ENCODE assay signal across 22 mouse cellular contexts in genomic region chr5:35730552-35730951, GRCm38 (mm10). TPM values are rescaled to one million over a fixed set of nuclear protein-coding genes. Genes with fewer than 3 reads are reported as not detected.
DNase-seq lines count a peak whose midpoint lies in the region; ATAC-seq and TF ChIP-seq lines count a peak whose summit lies in the region.
"Had no signal": no experiment of that assay in that cellular context is flagged by ENCODE, and none has a peak within 500 bp of the region (broad histone marks: within the 10 kb centered on the region; RNA-seq: fewer than 3 reads in every experiment).

No protein-coding gene starts in this region.

- H3K4me3 ChIP-seq in heart, postnatal 0 days (ENCODE audit: low read depth, low read length): no peak overlapping the region
- no peak overlapping the region for H3K4me3 ChIP-seq in heart, embryonic 12.5 days
- H3K4me3 ChIP-seq in liver, embryonic 12.5 days: no peak overlapping the region
- no peak overlapping the region for H3K4me3 ChIP-seq in liver, embryonic 11.5 days (ENCODE audit: low read depth, low read length)
- no peak overlapping the region for H3K4me3 ChIP-seq in stomach, embryonic 15.5 days (replicated peaks)
- H3K4me3 ChIP-seq in stomach, postnatal 0 days (ENCODE audit: low read depth, low read length): no peak overlapping the region
- H3K4me3 ChIP-seq: embryonic facial prominence, embryonic 12.5 days; limb, embryonic 12.5 days; midbrain, embryonic 13.5 days; neural tube, embryonic 15.5 days had no signal

- WGBS in heart, postnatal 0 days: 63% methylated on average over 1 of the region's 1 CpGs
- WGBS in heart, embryonic 12.5 days: 54% methylated on average over 1 of the region's 1 CpGs
- WGBS in liver, embryonic 12.5 days (ENCODE audit: insufficient replicate concordance): 43% methylated on average over 1 of the region's 1 CpGs
- 44% methylated on average over 1 of the region's 1 CpGs for WGBS in liver, embryonic 11.5 days
- WGBS in stomach, embryonic 15.5 days: 39% methylated on average over 1 of the region's 1 CpGs
- WGBS in stomach, postnatal 0 days: 33% methylated on average over 1 of the region's 1 CpGs

- DNase-seq in heart, adult 11 months: peak; percentile 92
- no peak for DNase-seq in heart, adult 18-20 months
- no peak for DNase-seq in heart, postnatal 0 days (ENCODE audit: low spot score)
- DNase-seq in liver, embryonic 11.5 days (ENCODE audit: low spot score): no peak
- DNase-seq in stomach, postnatal 0 days (ENCODE audit: low spot score): no peak
- DNase-seq: cerebellum, adult 9-11 months; thymus, adult 18-20 months; thymus, postnatal 4 days had no signal

- no peaks in the 10 kb centered on the region for H3K27me3 ChIP-seq in heart, postnatal 0 days (ENCODE audit: control insufficient read depth, insufficient read depth, low read length)
- no peaks in the 10 kb centered on the region; the same call in 1 of the 2 replicates for H3K27me3 ChIP-seq in heart, embryonic 12.5 days (replicated peaks)
- H3K27me3 ChIP-seq in liver, embryonic 12.5 days (replicated peaks): 0 out of 2 replicates have a peak, but pooled peaks cover 2% of the 10 kb centered on the region
- H3K27me3 ChIP-seq in liver, embryonic 11.5 days (replicated peaks; ENCODE audit: control insufficient read depth, insufficient read depth, low read length): no peaks in the 10 kb centered on the region
- H3K27me3 ChIP-seq in stomach, embryonic 15.5 days (replicated peaks): no peaks in the 10 kb centered on the region
- no peaks in the 10 kb centered on the region for H3K27me3 ChIP-seq in stomach, postnatal 0 days (ENCODE audit: control insufficient read depth, insufficient read depth, low read length)
- H3K27me3 ChIP-seq: embryonic facial prominence, embryonic 12.5 days; midbrain, embryonic 13.5 days; neural tube, embryonic 15.5 days had no signal

- no peak for ATAC-seq in heart, postnatal 0 days (ENCODE audit: insufficient read depth, low read depth)
- no peak for ATAC-seq in heart, embryonic 12.5 days (ENCODE audit: insufficient number of reproducible peaks, low FRiP score)
- ATAC-seq in liver, embryonic 12.5 days: no peak
- ATAC-seq in liver, embryonic 11.5 days (replicated peaks; ENCODE audit: low FRiP score): no peak
- ATAC-seq in stomach, embryonic 15.5 days (ENCODE audit: insufficient read depth, low FRiP score, low read depth): no peak
- no peak for ATAC-seq in stomach, postnatal 0 days (ENCODE audit: low FRiP score, low TSS enrichment)
- ATAC-seq: activated CD4-positive, CD25-positive, alpha-beta regulatory T cell, adult 4 months; forebrain, embryonic 14.5 days; hindbrain, postnatal 0 days; intestine, postnatal 0 days; midbrain, embryonic 13.5 days had no signal

- no peaks in the 10 kb centered on the region for H3K9me3 ChIP-seq in heart, postnatal 0 days (replicated peaks; ENCODE audit: control insufficient read depth, low read length)
- no peaks in the 10 kb centered on the region for H3K9me3 ChIP-seq in heart, embryonic 12.5 days (replicated peaks)
- no peaks in the 10 kb centered on the region for H3K9me3 ChIP-seq in liver, embryonic 12.5 days (replicated peaks)
- H3K9me3 ChIP-seq in liver, embryonic 11.5 days (ENCODE audit: control insufficient read depth, low read length): no peaks in the 10 kb centered on the region
- H3K9me3 ChIP-seq in stomach, embryonic 15.5 days: no peaks in the 10 kb centered on the region
- H3K9me3 ChIP-seq in stomach, postnatal 0 days (ENCODE audit: control insufficient read depth, low read length): no peaks in the 10 kb centered on the region
- H3K9me3 ChIP-seq: embryonic facial prominence, embryonic 12.5 days; G1E; limb, embryonic 12.5 days; midbrain, embryonic 13.5 days; neural tube, embryonic 15.5 days had no signal

- no peak for TF ChIP-seq EP300 in heart, postnatal 0 days (IDR thresholded peaks at IDR 0.05; ENCODE audit: low read depth)
- no peak for TF ChIP-seq EP300 in stomach, postnatal 0 days (optimal IDR thresholded peaks at IDR 0.05)

- H3K36me3 ChIP-seq in heart, postnatal 0 days (replicated peaks; ENCODE audit: control insufficient read depth, insufficient read depth, low read length): no peaks in the 10 kb centered on the region
- H3K36me3 ChIP-seq in heart, embryonic 12.5 days: no peaks in the 10 kb centered on the region
- H3K36me3 ChIP-seq in liver, embryonic 12.5 days: no peaks in the 10 kb centered on the region
- H3K36me3 ChIP-seq in liver, embryonic 11.5 days (ENCODE audit: control insufficient read depth, insufficient read depth, low read length): no peaks in the 10 kb centered on the region
- no peaks in the 10 kb centered on the region for H3K36me3 ChIP-seq in stomach, embryonic 15.5 days
- H3K36me3 ChIP-seq in stomach, postnatal 0 days (ENCODE audit: control insufficient read depth, insufficient read depth, low read length): no peaks in the 10 kb centered on the region
- H3K36me3 ChIP-seq: embryonic facial prominence, embryonic 12.5 days; G1E; limb, embryonic 12.5 days; midbrain, embryonic 13.5 days; neural tube, embryonic 15.5 days had no signal

- no peak overlapping the region for H3K9ac ChIP-seq in heart, postnatal 0 days (replicated peaks; ENCODE audit: low read depth, low read length)
- no peak overlapping the region for H3K9ac ChIP-seq in heart, embryonic 12.5 days
- H3K9ac ChIP-seq in liver, embryonic 12.5 days: no peak overlapping the region
- no peak overlapping the region for H3K9ac ChIP-seq in liver, embryonic 11.5 days (ENCODE audit: low read depth, low read length)
- H3K9ac ChIP-seq in stomach, embryonic 15.5 days: no peak overlapping the region
- no peak overlapping the region for H3K9ac ChIP-seq in stomach, postnatal 0 days (ENCODE audit: low read length)
- H3K9ac ChIP-seq: embryonic facial prominence, embryonic 12.5 days; limb, embryonic 12.5 days; midbrain, embryonic 13.5 days; neural tube, embryonic 15.5 days had no signal

- H3K4me2 ChIP-seq in heart, postnatal 0 days (ENCODE audit: low read depth, low read length): no peak overlapping the region
- H3K4me2 ChIP-seq in heart, embryonic 12.5 days: no peak overlapping the region
- no peak overlapping the region for H3K4me2 ChIP-seq in liver, embryonic 12.5 days
- H3K4me2 ChIP-seq in liver, embryonic 11.5 days: no peak overlapping the region
- H3K4me2 ChIP-seq in stomach, embryonic 15.5 days: no peak overlapping the region
- no peak overlapping the region for H3K4me2 ChIP-seq in stomach, postnatal 0 days (replicated peaks; ENCODE audit: low read depth)
- H3K4me2 ChIP-seq: embryonic facial prominence, embryonic 12.5 days; limb, embryonic 12.5 days; midbrain, embryonic 13.5 days; neural tube, embryonic 15.5 days had no signal

- TF ChIP-seq CTCF in heart, postnatal 0 days (IDR thresholded peaks at IDR 0.05; ENCODE audit: low read depth): no peak
- TF ChIP-seq CTCF in stomach, postnatal 0 days (IDR thresholded peaks at IDR 0.05; ENCODE audit: low read depth): no peak

- H3K4me1 ChIP-seq in heart, postnatal 0 days (ENCODE audit: control insufficient read depth, insufficient read depth): peaks cover 9% of the 10 kb centered on the region; the same call in 1 of the 2 replicates
- H3K4me1 ChIP-seq in heart, embryonic 12.5 days (replicated peaks): peaks cover 14% of the 10 kb centered on the region
- H3K4me1 ChIP-seq in liver, embryonic 12.5 days: peaks cover 11% of the 10 kb centered on the region
- H3K4me1 ChIP-seq in liver, embryonic 11.5 days (replicated peaks; ENCODE audit: control insufficient read depth, insufficient read depth, low read length): no peaks in the 10 kb centered on the region
- H3K4me1 ChIP-seq in stomach, embryonic 15.5 days: peaks cover 9% of the 10 kb centered on the region
- H3K4me1 ChIP-seq in stomach, postnatal 0 days (replicated peaks; ENCODE audit: control insufficient read depth, insufficient read depth): no peaks in the 10 kb centered on the region
- H3K4me1 ChIP-seq: midbrain, embryonic 13.5 days; neural tube, embryonic 15.5 days had no signal

- H3K27ac ChIP-seq in heart, postnatal 0 days (ENCODE audit: low read depth): peak overlapping the region; percentile 85
- no peak overlapping the region for H3K27ac ChIP-seq in heart, embryonic 12.5 days (ENCODE audit: poor library complexity, severe bottlenecking)
- H3K27ac ChIP-seq in liver, embryonic 12.5 days: 0 out of 2 replicates have a peak overlapping the region, but pooled peaks have one; percentile 23
- no peak overlapping the region for H3K27ac ChIP-seq in liver, embryonic 11.5 days (ENCODE audit: low read depth, low read length)
- H3K27ac ChIP-seq in stomach, embryonic 15.5 days: 0 out of 2 replicates have a peak overlapping the region, but pooled peaks have one; percentile 17
- no peak overlapping the region for H3K27ac ChIP-seq in stomach, postnatal 0 days (replicated peaks)
- H3K27ac ChIP-seq: embryonic facial prominence, embryonic 12.5 days; hindbrain, postnatal 0 days; limb, embryonic 12.5 days; midbrain, embryonic 13.5 days; neural tube, embryonic 15.5 days had no signal

RNA-seq across cellular contexts. Expression of gene Sh3tc1, which starts 9.2 kb away (rescaled TPM):
- total RNA-seq in heart, adult 18-20 months (2021): 10 to 100 TPM in 1 of 2 experiments, 1 to 10 TPM in 1; 8.2 to 10.3 TPM
- 11.4 and 15.2 TPM in 2 replicates for total RNA-seq in heart, postnatal 0 days (2014; rRNA removed; ENCODE audit: low replicate concordance)
- 6.8 and 9.4 TPM in 2 replicates for polyA plus RNA-seq in heart, postnatal 0 days (2015; fragmentation: Nextera tagmentation; extraction: Ambion mirVana)
- polyA plus RNA-seq in heart, embryonic 12.5 days (2016; fragmentation: Nextera tagmentation; extraction: Ambion mirVana): 10.0 and 10.4 TPM in 2 replicates
- 3.3 and 3.8 TPM in 2 replicates for polyA plus RNA-seq in liver, embryonic 12.5 days (2016; fragmentation: Nextera tagmentation; extraction: Ambion mirVana)
- polyA plus RNA-seq in liver, embryonic 11.5 days (2014; fragmentation: Nextera tagmentation; extraction: Ambion mirVana): 4.0 and 4.3 TPM in 2 replicates
- 6.5 and 7.4 TPM in 2 replicates for polyA plus RNA-seq in stomach, embryonic 15.5 days (2015; fragmentation: Nextera tagmentation; extraction: Ambion mirVana)
- polyA plus RNA-seq in stomach, postnatal 0 days (2015; fragmentation: Nextera tagmentation; extraction: Ambion mirVana): 2.8 and 3.2 TPM in 2 replicates

RNA-seq across cellular contexts. Expression of gene Ablim2, which starts 27.1 kb away (rescaled TPM):
- 10 to 100 TPM; 21.4 to 24.4 TPM for total RNA-seq in heart, adult 18-20 months (2021)
- 10.9 and 22.1 TPM in 2 replicates for total RNA-seq in heart, postnatal 0 days (2014; rRNA removed; ENCODE audit: low replicate concordance)
- polyA plus RNA-seq in heart, postnatal 0 days (2015; fragmentation: Nextera tagmentation; extraction: Ambion mirVana): 8.3 and 8.8 TPM in 2 replicates
- polyA plus RNA-seq in heart, embryonic 12.5 days (2016; fragmentation: Nextera tagmentation; extraction: Ambion mirVana): 3.8 and 3.9 TPM in 2 replicates
- polyA plus RNA-seq in liver, embryonic 12.5 days (2016; fragmentation: Nextera tagmentation; extraction: Ambion mirVana): 0.08 and 0.12 TPM in 2 replicates
- polyA plus RNA-seq in liver, embryonic 11.5 days (2014; fragmentation: Nextera tagmentation; extraction: Ambion mirVana): 0.18 and 0.29 TPM in 2 replicates
- 2.8 and 3.4 TPM in 2 replicates for polyA plus RNA-seq in stomach, embryonic 15.5 days (2015; fragmentation: Nextera tagmentation; extraction: Ambion mirVana)
- 1.3 and 1.5 TPM in 2 replicates for polyA plus RNA-seq in stomach, postnatal 0 days (2015; fragmentation: Nextera tagmentation; extraction: Ambion mirVana)
- total RNA-seq: megakaryocyte progenitor cell, adult 5-6 weeks had no signal
- polyA plus RNA-seq: G1E had no signal

RNA-seq across cellular contexts. Expression of gene Htra3, which starts 51.0 kb away (rescaled TPM):
- total RNA-seq in heart, adult 18-20 months (2021): 10 to 100 TPM; 73.5 to 83.6 TPM
- 43.3 and 49.5 TPM in 2 replicates for total RNA-seq in heart, postnatal 0 days (2014; rRNA removed; ENCODE audit: low replicate concordance)
- 17.2 and 19.2 TPM in 2 replicates for polyA plus RNA-seq in heart, postnatal 0 days (2015; fragmentation: Nextera tagmentation; extraction: Ambion mirVana)
- 4.3 and 4.8 TPM in 2 replicates for polyA plus RNA-seq in heart, embryonic 12.5 days (2016; fragmentation: Nextera tagmentation; extraction: Ambion mirVana)
- polyA plus RNA-seq in liver, embryonic 12.5 days (2016; fragmentation: Nextera tagmentation; extraction: Ambion mirVana): 1.2 and 1.4 TPM in 2 replicates
- polyA plus RNA-seq in liver, embryonic 11.5 days (2014; fragmentation: Nextera tagmentation; extraction: Ambion mirVana): 1.7 and 2.3 TPM in 2 replicates
- polyA plus RNA-seq in stomach, embryonic 15.5 days (2015; fragmentation: Nextera tagmentation; extraction: Ambion mirVana): 54.7 and 54.9 TPM in 2 replicates
- polyA plus RNA-seq in stomach, postnatal 0 days (2015; fragmentation: Nextera tagmentation; extraction: Ambion mirVana): 39.4 and 47.5 TPM in 2 replicates
- total RNA-seq: G1E; hematopoietic stem cell, adult 5-6 weeks; megakaryocyte progenitor cell, adult 5-6 weeks had no signal
- polyA plus RNA-seq: activated CD4-positive, CD25-positive, alpha-beta regulatory T cell, adult 4 months; G1E had no signal

Comparison
In these comparisons a context has a peak if more than half of its experiments do, and no peak if none do; other contexts are left out.
1. H3K27ac ChIP-seq: peak in heart, postnatal 0 days (single experiment), liver, embryonic 12.5 days (single experiment) and stomach, embryonic 15.5 days (single experiment); none in heart, embryonic 12.5 days (single experiment), liver, embryonic 11.5 days (single experiment) and stomach, postnatal 0 days (single experiment).